Mouse (Mus musculus) megakaryocyte progenitor cell, adult 5-6 weeks (primary cell): ENCODE data around the gene Il1rap. TPM values are rescaled to one million over a fixed set of nuclear protein-coding genes. Genes with fewer than 3 reads are reported as not detected.

Experiments used
- ATAC-seq: replicated peaks from 2 replicates; pipeline ENCODE4 v1.8.0; 2016; ENCODE audit warnings: mild to moderate bottlenecking, moderate TSS enrichment, inconsistent platforms; ENCODE audit not compliant: poor library complexity
- total RNA-seq, 2 experiments: library from RNA; stranded (forward) in 1 of 2; stranded (reverse) in 1 of 2; fragments of 157-497, 149-512 nt in 1 of 2; fragments of 200-1000 nt in 1 of 2; gene quantifications; 2 replicates each; pipeline versions ENCODE4 v1.2.3 to v1.2.4; 2015 to 2017

Il1rap gene
- total RNA-seq, 2 experiments from 2014 or later = 18.0 to 24.3 TPM

DNA sequence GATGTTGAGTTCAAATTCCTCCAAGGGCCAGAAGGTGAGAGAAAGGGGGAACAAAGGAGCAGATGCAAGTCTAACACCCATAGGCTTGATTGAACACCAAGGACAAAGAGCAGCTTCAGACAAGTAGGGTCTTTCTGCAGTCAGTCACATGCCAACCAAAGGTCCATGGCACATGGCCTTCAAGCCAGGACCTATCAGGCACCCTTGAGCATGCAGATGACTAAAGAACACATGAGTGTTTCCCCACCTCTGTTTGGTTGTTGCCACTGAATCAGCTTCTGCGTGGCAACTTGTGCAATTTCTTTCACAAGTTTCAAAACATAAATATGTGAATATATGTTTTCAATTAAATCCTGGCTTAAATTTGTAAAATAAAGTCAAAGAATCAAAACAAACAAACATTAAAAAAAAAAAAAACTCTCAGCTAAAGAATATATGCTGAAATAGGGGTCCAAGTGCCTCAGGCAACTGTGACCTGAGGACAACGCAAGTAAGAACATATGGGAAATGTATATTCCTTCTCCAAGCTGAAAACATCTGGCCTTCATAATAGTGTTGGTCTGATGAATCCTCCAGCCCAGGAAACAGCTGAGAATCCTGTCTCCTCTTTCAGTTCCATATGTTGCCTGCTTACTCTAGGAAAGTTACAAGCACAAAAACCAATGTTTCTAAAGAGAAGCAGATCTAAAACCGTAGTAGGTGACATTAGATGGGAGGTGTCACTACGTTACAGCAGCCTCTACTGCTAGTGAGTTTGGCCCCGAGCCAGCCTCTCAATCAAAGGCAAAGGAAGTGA is 142.6 kb downstream of the Il1rap start:
- peak; percentile 63 for ATAC-seq

DNA sequence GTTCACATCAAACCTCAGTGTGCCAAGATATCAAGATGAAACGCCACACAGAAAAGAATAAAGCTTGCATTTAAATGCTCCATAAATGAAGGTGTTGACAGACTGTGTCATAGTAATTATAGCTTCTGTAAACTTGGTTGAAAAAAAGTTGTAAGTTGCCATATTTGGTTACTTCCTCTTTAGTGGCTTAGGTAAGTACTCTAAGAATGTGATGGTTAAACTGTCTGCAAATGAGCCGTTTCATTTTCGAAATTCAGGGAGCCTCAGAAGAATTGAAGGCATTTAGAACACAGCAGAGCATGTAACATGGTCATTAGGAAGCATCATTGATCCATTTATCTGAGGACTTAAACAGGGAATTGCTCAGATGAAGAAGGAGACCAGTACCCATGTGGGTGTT is 146.6 kb downstream of the Il1rap start:
- peak; percentile 89 for ATAC-seq

- peak; percentile 64 for ATAC-seq
Measured at GRCm38 (mm10) chr16:26730941-26731340, 149.4 kb downstream of the Il1rap start.

GRCm38 (mm10) chr16:26732566-26732965 is 151.1 kb downstream of the Il1rap start:
- no peak for ATAC-seq

GRCm38 (mm10) chr16:26755381-26756155 is 174.1 kb downstream of the Il1rap start:
- no peak for ATAC-seq

- no peak for ATAC-seq
Measured at GRCm38 (mm10) chr16:26775976-26776375, 194.5 kb downstream of the Il1rap start.

- peak; percentile 66 for ATAC-seq
Measured at GRCm38 (mm10) chr16:26777132-26777531, 195.6 kb downstream of the Il1rap start.

Other genes with a start within 250 kb of the Il1rap start
- gene Cldn1, start 209.9 kb upstream of the Il1rap start, total RNA-seq (2015) = 0.71 and 0.91 TPM in 2 replicates
- gene Cldn1, start 209.9 kb upstream of the Il1rap start, total RNA-seq (2017) = 0.17 and 0.91 TPM in 2 replicates
- not detected in 2 replicates for gene Cldn16, start 118.6 kb upstream of the Il1rap start, total RNA-seq (2015)
- gene Cldn16, start 118.6 kb upstream of the Il1rap start, total RNA-seq (2017) = not detected in 2 replicates
- gene Tmem207, start 54.9 kb upstream of the Il1rap start, total RNA-seq (2015) = not detected in 2 replicates
- not detected in 2 replicates for gene Tmem207, start 54.9 kb upstream of the Il1rap start, total RNA-seq (2017)